Mouse (Mus musculus) spleen, postnatal 4 days (tissue): Measurements from ENCODE around the gene Srm.

Experiments used
- DNase-seq, 2 experiments: peaks; one replicate each; pipeline ENCODE4 v3.0.0; 2022; ENCODE audit warnings: low spot score in 2 of 2

Gene Srm

DNA sequence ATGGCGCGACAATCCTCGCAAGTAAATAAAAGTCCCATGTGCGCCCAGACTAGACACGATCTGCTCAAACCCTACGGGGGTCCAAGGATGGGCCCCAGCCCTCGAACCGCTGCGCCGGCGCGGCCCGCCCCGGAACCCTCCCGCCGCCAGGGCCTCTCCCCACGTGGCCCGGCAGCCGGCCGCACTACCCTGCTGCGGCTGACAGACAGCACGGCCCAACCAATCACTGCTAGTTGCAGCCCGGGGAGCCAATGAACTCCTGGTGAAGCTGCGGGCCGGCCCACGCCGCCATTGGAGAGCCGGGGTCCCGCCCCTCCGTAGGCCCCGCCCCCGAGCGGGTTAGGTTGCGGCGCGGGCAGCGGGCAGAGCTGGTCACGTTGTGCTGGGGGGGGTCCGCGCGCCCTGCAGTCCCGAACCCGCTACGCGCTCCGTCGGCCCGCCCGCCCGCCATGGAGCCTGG is at the start of gene Srm:
TSS of gene Srm (plus strand) at position 333 of the 460 bp plus-strand sequence.
- DNase-seq = peak; percentile 97 to 98

DNA sequence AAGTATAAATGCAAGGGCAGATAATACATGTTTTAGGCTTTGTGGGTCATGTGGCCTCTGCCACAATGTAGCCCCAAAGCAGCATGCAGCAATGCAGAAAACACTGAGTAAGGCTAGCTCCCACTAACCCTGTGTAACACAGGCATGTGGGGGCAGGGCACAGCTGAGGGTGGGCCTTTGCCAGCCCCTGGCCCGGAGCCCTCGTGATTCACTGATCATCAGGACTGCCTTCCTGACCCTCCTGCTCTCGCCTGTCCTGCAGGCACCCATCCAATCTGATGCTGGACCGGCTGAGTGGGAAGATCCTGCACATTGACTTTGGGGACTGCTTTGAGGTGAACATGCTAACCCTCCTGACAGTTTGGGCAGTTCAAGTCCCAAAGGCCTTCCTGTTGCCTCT is 42.2 kb upstream of the Srm start:
- peak in 1 of 2 experiments; percentile 60 for DNase-seq

DNA sequence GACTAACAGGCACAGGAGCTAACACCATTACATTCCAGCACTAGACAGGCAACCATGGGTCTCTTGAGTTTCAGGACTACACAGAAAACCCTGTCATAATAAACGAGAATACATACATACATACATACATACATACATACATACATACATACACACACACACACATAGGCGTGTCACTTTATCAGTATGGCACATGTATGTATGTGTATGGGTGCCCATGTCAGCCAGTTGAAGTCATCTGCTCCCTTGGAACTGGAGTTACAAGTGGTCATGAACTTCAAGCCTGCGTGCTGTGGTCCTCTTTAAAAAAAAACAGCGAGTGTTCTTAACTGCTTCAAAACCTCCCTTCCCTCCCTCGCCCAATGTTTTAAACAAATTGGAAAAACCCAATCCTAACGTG is 33.5 kb upstream of the Srm start:
- DNase-seq = no peak

DNA sequence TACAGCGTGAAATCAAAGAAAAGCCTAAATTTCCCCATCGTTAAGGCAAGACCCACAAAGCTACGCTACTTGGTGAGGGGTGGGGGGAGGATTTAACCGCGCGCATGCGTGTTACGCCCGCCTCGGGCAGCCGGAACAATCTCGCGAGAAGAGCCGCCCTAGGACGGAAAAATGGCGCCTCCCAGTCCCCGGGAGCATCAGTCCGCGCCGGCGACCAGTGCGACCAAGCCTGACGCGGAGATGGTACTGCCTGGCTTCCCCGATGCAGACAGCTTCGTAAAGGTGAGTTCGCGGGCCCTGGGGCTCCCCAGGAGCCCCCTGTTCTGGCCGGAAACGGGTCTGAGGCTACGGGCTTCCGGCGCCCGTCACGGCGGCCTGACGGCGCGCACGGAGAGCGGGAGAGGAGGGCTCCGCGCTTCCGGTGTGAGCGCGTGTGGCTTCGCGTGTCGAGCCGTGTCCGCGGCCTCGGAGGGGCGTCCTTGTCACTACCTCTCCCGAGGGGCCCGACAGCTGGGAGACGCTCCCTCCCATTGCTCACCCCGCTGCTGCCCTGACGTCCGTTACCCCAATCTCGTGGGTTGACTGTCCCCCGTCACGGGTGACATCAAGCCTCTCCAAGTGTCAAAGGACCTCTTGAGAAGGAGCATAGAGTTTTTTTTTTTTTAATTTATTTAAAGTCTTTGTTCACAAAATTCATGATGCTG is 32.9 kb upstream of the Srm start, which contains the start of gene Exosc10:
TSS of gene Exosc10 (plus strand) at position 133 of the 704 bp plus-strand sequence.
- peak; percentile 86 to 96 for DNase-seq

DNA sequence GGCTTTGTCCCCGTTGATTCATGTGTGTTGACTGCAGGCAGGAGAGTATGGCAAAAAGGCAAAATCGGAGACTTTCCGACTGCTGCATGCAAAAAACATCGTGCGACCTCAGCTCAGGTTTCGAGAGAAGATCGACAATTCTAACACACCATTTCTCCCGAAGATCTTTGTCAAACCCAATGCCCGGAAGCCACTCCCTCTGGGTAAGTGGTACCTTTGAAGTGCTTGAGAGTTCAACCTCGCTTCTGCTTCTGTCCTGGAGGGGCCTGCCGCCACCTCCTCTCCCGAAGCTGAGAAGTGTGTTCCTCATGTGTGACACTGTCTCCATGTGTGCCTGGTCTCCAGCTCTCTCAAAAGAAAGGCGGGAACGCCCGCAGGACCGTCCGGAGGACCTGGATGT is 28.6 kb upstream of the Srm start:
- peak in 1 of 2 experiments; percentile 61 for DNase-seq

DNA sequence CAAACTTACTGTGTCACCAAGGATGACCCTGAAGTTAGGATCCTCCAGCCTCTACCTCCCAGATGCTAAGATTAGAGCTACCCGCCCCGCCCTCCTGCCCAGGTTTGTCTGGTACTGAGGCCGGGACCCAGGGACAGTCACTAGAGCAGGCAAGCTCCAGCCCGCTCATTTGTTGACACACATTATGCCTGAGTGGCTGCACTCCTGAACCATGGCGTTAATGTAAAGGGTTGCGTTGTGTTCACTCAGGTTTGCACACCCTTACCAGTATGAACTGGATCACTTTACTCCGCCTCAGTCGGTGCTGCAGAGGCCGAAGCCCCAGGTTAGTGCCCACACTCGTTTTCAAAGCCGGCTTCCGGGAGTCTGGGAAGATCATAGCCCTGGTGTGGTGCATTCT is 27.7 kb upstream of the Srm start:
- DNase-seq = no peak

DNA sequence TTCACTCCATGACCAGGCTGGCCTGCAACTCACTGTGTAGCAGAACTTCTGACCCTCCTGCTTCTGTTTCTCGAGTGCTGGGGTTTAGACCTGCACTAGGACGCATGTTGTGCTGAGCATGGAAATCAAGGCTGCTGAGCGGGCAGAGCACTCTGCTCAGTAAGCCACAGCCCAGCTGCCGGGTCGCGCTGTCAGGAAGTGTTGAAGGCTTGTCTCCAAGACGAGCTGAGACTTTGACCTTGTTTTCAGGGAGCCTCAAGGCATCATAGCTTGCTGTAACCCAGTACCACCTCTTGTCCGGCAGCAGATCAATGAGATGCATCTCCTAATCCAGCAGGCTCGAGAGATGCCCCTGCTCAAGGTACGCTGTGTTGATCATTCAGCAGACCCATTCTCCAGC is 21.2 kb upstream of the Srm start:
- no peak for DNase-seq

DNA sequence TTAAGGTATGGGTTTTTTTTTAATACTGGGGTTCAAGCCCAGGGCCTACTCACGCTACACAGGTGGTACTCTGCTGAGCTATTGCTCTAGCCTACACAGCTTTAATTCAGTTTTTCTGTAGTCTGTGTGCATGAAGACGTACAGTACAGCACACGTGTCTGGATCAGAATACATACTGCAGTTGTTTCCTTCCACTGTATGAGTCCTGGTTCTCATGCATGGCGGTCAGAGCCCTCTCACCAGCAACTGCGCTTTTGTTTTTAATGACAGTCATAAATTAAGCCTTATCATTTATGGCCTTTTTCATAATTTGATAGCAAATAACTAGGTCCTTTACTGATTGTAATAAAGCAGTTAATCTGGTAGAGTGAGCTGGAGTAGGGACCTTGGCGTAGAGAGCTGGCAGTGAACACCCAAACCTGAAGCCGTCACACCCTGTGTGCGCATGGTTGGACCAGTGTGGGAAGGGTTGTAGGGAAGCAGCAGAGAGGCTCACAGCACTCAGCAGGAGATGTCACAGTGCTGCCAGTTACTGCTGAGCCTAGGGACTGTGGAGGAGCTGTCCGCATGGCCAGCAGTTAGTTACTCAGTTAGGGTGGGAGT is 20.5 kb upstream of the Srm start:
- no peak for DNase-seq

DNA sequence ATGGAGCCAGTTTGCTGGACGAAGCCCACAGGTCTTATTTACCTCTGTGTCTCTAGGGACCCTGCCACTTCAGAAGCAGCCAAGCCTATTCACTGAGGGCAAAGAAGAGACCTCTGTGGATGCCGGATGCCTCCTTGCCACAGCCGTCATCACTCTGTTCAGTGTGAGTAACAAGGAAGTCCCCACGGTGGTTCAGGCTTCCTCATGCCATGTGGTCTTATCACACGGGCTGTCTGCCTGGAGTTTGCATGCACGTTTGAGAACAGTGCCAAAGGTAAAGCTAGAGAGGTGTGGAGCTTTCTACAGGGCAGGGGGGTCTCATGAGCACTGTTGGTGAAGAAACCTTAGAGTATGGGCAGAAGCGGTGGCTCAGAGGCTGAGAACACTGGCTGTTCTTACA is 18.1 kb upstream of the Srm start:
- no peak for DNase-seq

DNA sequence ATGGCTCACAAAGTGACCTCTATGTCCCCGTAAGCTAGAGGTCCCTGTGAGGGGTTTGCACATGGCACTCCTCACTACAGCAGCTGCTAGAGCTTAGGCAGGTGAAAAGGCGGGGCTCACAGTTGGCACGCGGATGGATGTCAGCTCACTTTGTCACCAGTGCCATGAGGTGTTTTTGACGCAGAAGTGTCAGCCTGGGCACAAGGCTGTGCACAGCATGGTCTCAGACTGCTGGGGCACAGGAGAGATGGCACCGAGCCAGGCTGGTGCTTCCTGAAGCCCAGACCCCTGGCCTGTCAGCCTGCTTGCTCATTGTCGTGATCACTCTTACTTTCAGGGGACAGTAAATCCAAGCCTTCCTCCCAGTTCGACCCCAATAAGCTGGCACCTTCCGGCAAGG is 10.5 kb upstream of the Srm start:
- no peak for DNase-seq

DNA sequence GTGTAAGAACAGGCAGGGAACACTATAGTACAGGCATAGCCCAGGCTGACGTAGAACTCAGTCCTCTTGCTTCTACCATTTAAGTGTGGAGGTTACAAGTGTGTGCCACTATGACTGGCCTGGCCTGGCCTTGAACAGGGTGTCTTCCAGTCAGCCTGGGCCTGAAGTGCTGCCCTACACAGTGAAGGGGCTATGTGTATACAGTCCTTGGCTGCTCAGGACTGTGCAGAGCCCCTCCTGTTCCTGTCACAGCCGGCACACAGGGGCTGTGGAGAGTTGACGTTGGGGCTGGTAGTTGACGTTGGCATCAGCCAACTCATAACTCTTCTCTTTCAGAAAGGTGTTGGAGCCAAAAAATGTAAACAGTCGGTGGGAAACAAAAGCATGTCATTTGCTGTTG is 9.9 kb upstream of the Srm start:
- DNase-seq = no peak

DNA sequence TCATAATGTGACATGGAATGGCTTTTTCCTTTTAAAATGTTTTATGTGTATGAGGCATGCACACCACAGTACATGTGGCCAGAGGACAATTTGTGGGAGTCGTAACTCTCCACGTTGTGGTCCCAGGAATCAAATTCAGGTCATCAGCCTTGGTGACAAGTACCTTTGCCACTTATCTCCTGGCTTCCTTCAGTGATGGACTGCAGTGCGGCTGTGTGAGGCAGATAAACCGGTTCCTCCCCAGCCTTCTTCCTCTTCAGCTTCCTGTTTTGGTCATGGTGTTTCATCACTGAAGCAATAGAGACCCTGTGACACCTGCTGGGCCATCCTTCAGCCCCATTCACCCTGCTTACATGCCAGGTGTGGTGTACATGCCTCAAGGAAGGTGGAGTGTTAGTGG is 8.0 kb upstream of the Srm start:
- no peak for DNase-seq

DNA sequence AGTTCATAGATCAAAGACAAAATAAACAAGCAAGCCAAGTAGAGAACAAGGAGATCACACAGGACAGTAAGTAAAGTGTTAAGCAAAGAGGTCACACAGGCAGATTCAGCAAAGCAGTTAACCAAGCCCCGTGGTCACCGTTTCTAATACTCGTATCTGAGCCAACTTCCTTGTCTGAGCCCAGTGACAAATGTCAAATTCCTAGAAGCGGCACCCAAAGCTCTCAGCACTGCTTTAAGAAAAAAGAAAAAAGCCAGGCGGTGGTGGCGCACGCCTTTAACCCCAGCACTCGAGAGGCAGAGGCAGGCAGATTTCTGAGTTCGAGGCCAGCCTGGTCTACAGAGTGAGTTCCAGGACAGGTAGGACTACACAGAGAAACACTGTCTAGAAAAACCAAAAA is 4.7 kb upstream of the Srm start:
- DNase-seq = no peak

DNA sequence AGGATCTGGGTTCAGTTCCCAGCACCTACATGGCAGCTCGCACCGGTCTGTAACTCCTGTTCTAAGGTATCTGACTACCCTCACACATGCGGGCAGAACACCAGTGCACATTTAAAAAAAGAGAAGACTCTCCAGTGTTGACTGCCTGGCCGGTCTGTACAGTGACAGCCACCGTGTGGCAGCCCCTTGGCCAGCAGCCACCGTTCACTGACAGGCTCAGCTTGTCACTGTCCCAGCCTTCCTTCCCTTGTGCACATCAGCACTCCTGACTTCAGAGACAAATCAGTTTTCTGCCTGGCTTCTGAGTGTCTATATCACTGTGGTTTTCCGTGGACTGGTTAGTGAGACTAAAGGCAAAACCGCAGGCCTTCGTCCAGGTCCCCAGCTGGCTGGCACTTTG is 2.5 kb upstream of the Srm start:
- DNase-seq = no peak

DNA sequence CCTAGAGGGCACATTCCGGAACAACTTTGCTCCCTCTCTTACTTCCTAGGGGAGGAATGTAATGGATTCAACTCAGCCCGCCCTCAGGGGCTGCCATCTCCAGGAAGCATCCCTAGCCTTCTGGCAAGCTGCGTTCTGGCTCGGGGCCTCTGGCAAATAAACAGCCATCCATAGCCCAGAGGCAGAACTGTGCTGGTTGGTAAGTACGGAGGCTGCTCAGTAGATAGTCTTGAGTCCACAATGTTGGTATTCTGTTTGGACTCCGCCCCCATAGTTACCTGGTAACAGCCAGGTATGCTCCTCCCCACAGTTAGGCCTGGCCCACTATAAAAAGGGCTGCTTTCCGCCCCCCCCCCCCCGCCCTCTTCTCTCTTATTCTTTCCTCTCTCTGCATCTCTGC is 1.7 kb upstream of the Srm start:
- DNase-seq = no peak

DNA sequence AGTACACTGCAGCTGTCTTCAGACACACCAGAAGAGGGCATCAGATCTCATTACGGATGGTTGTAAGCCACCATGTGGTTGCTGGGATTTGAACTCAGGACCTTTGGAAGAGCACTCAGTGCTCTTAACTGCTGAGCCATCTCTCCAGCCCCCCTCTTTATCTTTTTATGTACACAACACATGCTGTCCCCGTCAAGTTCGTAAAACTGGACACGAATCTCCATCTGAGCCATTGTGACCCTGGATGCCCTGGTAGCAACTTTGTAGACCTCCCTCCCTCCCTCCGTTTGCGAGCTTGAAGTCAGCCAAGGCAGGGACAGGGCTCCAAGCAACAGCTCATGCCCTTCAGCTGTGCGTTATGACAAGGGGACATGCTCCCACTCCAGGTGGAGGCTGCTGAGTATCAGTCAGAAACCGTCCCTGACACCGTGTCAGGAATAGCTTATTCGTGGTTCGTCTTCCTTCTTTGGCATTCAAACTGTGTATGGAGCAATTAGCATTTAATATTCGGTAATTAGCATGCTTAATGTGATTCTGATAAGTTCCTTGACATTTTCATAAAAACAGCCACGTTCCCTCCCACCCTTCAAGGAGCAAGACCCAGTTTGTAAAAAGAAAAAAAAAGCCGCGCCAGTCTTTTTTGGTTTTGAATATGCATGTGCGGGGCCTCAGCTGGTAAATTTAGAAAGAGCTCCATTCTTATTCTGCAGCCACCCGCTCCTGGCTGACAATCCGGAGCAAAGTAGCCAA is 707 bp upstream of the Srm start:
- DNase-seq = no peak

DNA sequence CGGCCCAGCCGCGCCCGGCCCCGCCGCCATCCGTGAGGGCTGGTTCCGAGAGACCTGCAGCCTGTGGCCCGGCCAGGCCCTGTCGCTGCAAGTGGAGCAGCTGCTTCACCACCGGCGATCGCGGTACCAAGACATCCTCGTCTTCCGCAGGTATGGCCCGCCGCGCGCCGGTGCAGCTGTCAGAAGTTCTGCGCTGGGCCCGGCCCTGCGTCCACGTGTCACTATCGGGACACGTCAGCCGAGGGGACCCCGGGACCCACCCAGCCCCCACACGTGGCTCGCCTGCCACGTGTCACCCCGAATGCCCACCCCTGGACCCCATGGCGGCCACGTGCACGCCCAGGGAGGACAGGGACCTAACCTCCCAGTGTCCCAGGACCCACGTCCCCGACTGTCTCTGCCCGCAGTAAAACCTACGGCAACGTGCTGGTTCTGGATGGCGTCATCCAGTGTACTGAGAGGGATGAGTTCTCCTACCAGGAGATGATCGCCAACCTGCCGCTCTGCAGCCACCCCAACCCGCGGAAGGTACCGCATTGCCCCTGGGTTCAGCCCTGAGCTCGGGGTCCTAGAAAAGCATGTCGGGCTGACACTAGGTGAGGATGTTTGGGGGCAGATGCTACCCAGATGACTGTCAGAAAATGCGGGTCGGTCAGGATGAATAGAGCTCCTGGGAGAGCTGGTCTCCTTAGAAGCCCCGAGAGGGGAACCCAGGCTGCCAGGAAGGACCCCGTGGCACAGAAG is 506 bp downstream of the Srm start:
- DNase-seq = no peak

DNA sequence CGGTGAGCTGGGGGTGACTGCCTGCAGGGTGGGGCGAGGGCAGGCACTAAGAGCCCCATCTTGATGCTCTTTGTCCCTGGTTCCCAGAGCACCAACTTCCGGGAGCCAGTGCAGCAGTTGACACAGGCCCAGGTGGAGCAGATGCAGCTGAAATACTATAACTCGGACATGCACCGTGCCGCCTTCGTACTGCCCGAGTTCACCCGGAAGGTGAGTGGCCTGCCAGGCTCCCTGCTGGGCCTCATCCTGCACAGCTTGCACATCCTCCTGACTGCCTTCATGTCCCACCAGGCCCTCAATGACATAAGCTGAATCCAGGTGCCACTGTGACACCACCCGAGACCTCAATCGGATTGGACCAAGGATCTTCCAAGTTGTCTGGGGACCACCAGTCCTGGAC is 2.7 kb downstream of the Srm start:
- no peak for DNase-seq

DNA sequence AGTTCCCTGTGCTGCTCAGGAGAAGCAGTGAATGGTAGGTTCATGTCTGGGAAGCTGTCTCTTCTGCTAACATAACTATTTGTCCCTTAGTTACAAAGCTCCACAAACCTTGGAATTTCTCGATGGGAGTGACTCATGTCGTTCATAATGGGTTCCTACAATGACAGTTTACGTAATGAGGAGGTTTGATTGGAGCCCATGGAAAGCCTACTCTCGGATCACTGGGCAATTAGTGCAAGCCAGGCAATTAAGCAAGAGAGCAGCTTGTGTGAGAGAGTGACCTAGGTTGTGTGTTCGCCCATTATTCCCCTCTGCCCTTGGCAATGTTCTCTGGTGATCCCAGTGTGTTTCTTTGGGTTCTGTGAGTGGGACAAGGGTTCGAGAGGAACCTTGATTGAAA is 4.6 kb downstream of the Srm start:
- DNase-seq = no peak

DNA sequence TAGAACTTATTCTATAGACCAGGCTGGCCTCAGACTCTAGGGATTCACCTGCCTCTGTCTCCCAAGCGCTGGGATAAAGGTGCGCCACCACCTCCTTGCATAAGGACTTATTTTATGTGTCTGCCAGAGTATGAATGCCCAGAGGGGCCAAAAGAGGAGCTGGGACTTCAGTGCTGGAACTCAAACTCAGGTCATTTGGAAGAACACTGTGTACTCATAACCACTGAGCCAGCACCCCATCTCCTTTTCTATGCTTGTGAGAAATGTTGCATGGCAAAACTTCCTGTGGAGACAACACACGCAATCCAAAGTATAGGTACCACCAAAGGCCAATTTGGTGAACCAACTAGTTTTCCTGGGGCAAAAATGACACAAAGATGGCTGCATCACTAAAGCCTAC is 5.4 kb downstream of the Srm start:
- no peak for DNase-seq

DNA sequence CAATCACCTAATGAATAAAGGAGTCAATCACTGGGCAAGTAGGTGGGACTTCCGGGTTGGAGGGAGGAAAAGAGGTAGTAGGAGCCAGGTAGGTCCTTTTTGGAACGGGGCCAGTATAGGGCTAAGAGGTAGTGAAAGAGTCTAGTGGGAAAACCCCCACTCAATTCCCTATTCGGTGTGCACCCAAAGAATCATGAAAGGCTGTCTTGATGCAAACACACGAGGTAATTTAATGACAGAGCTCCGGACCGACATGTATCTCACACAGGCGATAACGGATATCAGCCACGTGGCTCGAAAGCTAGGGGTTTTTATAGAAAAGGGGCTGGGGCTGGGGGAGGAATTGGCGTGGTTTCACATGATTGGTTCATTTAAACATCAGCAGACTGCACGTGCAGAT is 7.5 kb downstream of the Srm start:
- DNase-seq = no peak

DNA sequence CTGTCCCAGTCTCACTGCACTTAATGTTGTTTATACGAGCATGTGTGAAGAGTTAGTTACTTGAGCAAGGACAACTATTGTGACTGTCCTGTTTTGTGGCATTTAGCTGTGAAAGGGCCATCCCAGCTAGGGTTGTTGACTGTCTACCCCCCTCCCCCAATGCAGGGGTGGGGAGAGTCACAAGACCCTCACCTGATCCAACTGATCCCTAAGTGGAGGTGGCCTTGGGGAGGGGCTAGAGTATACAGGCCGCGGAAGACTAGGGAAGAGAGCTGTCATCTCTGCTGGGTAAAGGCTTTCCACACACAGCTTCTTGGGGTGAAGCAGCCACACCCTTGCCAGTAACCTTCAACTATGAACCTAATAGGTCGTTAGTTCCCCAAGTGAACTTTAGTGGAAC is 9.0 kb downstream of the Srm start:
- no peak for DNase-seq
